Mouse (Mus musculus) small intestine, adult 2 months (tissue): ENCODE measurements at regions not wholly inside any gene's neighbourhood (a gene's known extent, or its start where the extent isn't known, plus 50 kb on each side); places are given as distances from the start of the nearest gene placed in this dataset.

Experiments
- H3K27ac ChIP-seq: fragments of 200-500 bp; 2 replicates; pipeline ENCODE4 v1.5.1; 2012; ENCODE audit warnings: low read depth, low read length, control low read depth, inconsistent platforms; ENCODE audit not compliant: insufficient read depth
- H3K27me3 ChIP-seq: fragments of 200-500 bp; 2 replicates; pipeline ENCODE4 v1.6.1; 2012; ENCODE audit warnings: mild to moderate bottlenecking, moderate library complexity, low read length, inconsistent platforms; ENCODE audit not compliant: control insufficient read depth, insufficient read depth
- H3K36me3 ChIP-seq: fragments of 200-500 bp; 2 replicates; pipeline ENCODE4 v1.6.1; 2012; ENCODE audit warnings: mild to moderate bottlenecking, low read length, control low read depth, inconsistent platforms; ENCODE audit not compliant: control insufficient read depth, insufficient read depth
- H3K4me1 ChIP-seq: fragments of 200-500 bp; 2 replicates; pipeline ENCODE4 v1.6.1; 2012; ENCODE audit warnings: low read length, inconsistent platforms, mixed read lengths; ENCODE audit not compliant: control insufficient read depth, insufficient read depth, insufficient read length
- H3K4me3 ChIP-seq: fragments of 200-500 bp; 2 replicates; pipeline ENCODE4 v1.5.1; 2012; ENCODE audit warnings: low read depth, mild to moderate bottlenecking, control low read depth, inconsistent platforms, low read length, moderate library complexity
- CTCF ChIP-seq: fragments of 200-500 bp; IDR thresholded peaks from 2 replicates; pipeline ENCODE4 v1.5.1; 2012; ENCODE audit warnings: low read depth, mild to moderate bottlenecking, control low read depth, inconsistent platforms, low read length, moderate library complexity, mixed read lengths; ENCODE audit not compliant: insufficient replicate concordance, insufficient read length; ENCODE audit errors: extremely low read depth
- POLR2A ChIP-seq: fragments of 200-500 bp; IDR thresholded peaks from 2 replicates; pipeline ENCODE4 v1.6.1; 2012; ENCODE audit warnings: low read depth, mild to moderate bottlenecking, control low read depth, inconsistent platforms, low read length, moderate library complexity
- WGBS: fragments of 180-500 bp; shearing (Covaris S2); methylation state at CpG from one replicate; pipeline ENCODE4 v1.1.7; 2018; 5-methylcytosine and 5-hydroxymethylcytosine counted together

DNA sequence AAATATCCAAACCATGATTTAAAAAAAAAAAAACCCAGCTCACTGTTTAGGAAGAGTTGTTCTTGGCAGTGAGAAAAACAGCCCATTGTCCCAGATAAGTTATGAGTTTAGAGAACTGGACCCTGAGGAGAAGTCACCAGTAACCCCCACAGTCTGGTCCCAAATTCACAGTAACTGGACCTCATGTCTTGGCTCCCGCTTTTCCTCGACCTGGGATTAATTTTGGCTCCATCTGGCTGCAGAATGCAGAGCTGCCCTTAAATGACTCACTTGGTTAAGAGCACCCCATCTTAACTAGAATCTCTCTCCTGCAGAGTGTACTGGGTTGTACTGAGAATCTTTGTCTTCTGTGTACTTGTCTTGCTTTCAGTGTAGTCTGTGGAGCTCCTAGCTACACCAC lies 221.0 kb downstream of the Snx13 start:
- H3K36me3 ChIP-seq = no peaks in the 10 kb centered on the region
- no peaks in the 10 kb centered on the region for H3K27me3 ChIP-seq
- no peak overlapping the region for H3K4me3 ChIP-seq
- WGBS = 65% methylated on average over 2 of the region's 2 CpGs
- TF ChIP-seq POLR2A (no peak), CTCF (no peak)
- no peak overlapping the region for H3K27ac ChIP-seq
- no peaks in the 10 kb centered on the region for H3K4me1 ChIP-seq

DNA sequence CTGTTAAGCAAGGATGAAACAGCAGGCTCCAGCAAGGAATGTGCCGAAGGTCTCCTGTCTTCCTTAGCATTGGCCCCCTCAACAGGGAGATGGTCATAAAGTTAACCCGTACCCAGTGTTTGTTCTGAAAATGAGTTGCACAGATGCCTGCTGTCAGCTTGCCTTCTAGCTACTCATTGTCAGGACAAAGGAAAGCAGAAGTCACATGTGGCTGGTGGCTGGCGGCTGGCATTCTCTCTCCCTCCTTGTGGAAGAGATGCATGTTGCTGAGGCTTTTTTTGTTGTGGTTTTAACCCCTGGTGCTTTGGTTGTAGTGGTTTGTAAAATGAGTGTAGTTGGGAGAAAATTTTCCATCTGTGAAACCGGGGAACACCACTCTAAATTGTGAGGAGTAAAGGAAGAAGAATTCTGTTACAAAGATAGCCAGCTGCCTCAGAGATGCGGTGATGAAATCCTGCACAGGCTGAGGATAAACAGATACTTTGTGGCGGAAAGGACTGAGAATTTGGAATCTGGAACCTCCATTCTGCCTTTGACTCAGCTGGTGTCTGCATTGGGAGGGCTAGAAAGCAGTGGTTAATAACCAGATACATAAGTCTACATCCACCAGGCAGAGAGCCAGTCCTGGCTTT lies 220.2 kb downstream of the Snx13 start:
- H3K4me3 ChIP-seq = no peak overlapping the region
- no peak overlapping the region for H3K27ac ChIP-seq
- no peaks in the 10 kb centered on the region for H3K36me3 ChIP-seq
- no peaks in the 10 kb centered on the region for H3K4me1 ChIP-seq
- WGBS = 48% methylated on average over 6 of the region's 6 CpGs
- TF ChIP-seq CTCF (no peak), POLR2A (no peak)
- no peaks in the 10 kb centered on the region for H3K27me3 ChIP-seq

DNA sequence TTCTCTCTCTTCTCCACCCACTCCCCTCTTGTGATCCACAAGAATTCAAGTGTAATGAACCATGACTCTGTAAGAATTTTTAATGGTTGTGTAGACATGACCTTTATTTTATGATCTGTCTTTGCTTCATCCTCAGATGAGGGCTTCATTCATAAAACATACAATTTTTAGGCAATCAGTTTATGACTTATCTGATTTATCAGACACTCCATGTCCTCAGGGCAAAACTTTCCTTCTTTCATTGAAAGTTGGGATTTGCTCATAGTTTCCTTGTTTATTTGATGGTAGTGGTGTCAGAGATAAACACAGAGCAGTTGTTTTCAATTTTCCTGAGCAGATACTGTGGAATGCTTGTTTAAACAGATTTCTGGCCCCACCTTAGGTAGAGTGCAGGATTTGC lies 212.8 kb downstream of the Snx13 start:
- H3K27me3 ChIP-seq = no peaks in the 10 kb centered on the region
- no peaks in the 10 kb centered on the region for H3K4me1 ChIP-seq
- no peak for TF ChIP-seq CTCF
- no peak for TF ChIP-seq POLR2A
- H3K36me3 ChIP-seq = no peaks in the 10 kb centered on the region
- H3K4me3 ChIP-seq = no peak overlapping the region
- H3K27ac ChIP-seq = no peak overlapping the region

DNA sequence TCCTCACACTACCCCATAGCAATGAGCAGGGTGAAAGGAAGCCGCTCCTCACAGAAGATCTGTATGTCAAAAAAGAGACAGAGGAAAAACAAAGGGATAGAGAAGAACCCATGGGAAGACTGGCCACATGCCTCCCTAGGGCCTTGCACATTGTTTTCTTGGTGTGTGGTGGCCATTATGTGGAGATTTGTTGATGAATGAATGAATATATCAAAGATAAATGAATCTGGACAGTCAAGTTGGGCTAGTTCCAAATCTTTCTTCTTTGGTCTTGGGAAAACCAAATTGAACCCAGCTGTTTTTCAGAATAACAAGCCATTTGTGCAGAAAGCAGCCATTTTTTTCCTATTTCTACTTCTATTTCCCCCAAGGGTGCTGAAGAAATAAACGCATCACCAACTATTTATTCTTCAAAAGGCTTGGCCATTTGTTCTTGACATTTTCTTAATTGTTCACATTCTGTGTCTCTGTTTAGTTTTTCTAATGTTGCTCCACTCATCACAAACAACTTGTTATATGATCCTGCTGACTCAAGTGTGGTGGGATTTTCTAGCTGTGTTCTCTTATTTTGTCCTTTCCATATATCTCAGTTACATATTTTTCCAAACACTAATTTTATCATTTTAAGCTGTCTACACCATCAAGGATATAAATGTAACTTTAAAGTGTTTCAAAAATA lies 208.9 kb downstream of the Snx13 start:
- H3K27me3 ChIP-seq = no peaks in the 10 kb centered on the region
- no peaks in the 10 kb centered on the region for H3K36me3 ChIP-seq
- 90% methylated on average over 2 of the region's 2 CpGs for WGBS
- H3K27ac ChIP-seq = no peak overlapping the region
- H3K4me3 ChIP-seq = no peak overlapping the region
- H3K4me1 ChIP-seq = no peaks in the 10 kb centered on the region
- TF ChIP-seq CTCF (no peak), POLR2A (no peak)

DNA sequence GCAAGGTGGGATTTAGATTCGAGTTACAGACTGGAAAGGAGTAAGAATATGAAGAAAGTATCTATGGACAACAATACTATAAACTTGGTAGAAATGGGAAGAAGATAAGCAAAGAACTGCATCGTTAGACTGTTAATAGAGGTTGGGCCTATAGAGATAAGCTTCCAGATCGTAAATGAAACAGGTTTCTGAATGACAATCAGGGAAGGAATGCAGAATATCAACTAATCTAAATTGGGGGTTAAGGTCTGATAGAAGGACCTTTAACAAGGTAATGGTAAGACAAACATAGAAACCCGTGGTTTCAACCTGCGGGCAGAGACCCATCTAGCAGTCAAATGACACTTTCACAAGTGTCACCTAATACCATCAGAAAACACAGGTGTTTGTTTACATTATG lies 201.5 kb downstream of the Snx13 start:
- no peak for TF ChIP-seq POLR2A
- no peak for TF ChIP-seq CTCF
- WGBS = 32% methylated on average over 5 of the region's 5 CpGs
- Histone ChIP-seq H3K4me1 (no peaks in the 10 kb centered on the region), H3K4me3 (no peak overlapping the region), H3K27me3 (no peaks in the 10 kb centered on the region), H3K27ac (no peak overlapping the region), H3K36me3 (no peaks in the 10 kb centered on the region)

DNA sequence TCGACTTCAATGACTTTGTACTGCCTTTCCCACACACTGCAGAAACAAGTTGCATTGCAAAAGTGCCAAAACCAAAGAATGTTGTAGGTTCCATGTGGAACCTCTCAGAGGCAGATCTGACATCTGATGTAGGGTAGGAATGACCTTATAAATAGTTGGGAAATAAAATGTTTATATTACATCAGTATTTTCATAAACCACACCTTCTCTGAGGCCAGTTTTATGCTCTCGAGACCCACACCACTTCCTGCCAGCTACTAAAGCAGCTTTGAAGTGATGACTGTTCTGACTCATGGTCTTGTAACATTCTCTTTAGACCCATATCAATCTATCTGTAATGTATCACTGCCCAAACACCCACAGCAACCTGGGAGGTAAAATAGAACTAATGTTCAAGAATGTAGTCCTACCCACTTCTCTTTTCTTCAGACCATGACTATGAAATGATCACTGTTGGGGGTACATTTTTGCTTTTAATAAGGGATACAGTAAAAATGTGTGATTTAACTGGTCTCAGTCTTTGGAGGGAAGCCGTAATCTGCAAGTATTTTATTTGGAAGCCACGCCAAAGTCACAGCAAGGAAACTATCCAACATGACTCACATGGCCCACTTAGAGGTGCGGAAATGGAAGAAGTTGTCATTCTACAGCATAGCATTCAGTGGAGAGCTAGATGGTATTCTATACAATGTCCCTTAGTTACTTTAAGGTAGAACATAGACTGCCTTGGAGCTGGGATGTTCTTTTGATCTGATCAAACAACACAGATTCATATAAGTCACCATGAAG lies 199.4 kb downstream of the Snx13 start:
- no peaks in the 10 kb centered on the region for H3K27me3 ChIP-seq
- H3K4me1 ChIP-seq = no peaks in the 10 kb centered on the region
- 72% methylated on average over 5 of the region's 5 CpGs for WGBS
- no peak overlapping the region for H3K4me3 ChIP-seq
- no peaks in the 10 kb centered on the region for H3K36me3 ChIP-seq
- no peak overlapping the region for H3K27ac ChIP-seq
- TF ChIP-seq CTCF = no peak
- no peak for TF ChIP-seq POLR2A

DNA sequence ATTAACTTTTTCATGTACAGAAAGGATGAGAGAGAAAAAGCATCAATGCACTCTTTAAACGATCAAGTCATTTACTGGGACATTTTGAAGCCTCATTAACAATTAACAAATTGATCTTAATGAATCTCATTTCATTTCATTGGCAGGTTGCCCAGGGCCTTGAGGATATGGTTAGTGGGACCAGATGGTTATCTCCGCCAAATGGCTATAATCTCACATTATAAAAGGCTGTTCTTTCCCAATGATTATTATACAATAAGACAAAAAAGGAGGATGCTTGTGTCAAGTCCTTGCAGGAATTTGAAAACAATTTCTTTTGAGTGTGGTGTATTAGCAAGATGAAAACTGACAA lies 185.3 kb downstream of the Snx13 start:
- TF ChIP-seq POLR2A (no peak), CTCF (no peak)
- Histone ChIP-seq H3K4me3 (no peak overlapping the region), H3K36me3 (no peaks in the 10 kb centered on the region), H3K4me1 (no peaks in the 10 kb centered on the region), H3K27me3 (no peaks in the 10 kb centered on the region), H3K27ac (no peak overlapping the region)
- 74% methylated on average over 2 of the region's 2 CpGs for WGBS
